Mouse (Mus musculus) spleen, adult 18-20 months (tissue): Measurements from ENCODE around the gene Dexi.
A peak's percentile ranks its signal among the peaks of the same experiment; 100 is the strongest.

Experiments used
- DNase-seq, 2 experiments: peaks; one replicate each; pipeline ENCODE4 v3.0.0; 2022; ENCODE audit warnings: mixed read lengths in 2 of 2

Gene Dexi

DNA sequence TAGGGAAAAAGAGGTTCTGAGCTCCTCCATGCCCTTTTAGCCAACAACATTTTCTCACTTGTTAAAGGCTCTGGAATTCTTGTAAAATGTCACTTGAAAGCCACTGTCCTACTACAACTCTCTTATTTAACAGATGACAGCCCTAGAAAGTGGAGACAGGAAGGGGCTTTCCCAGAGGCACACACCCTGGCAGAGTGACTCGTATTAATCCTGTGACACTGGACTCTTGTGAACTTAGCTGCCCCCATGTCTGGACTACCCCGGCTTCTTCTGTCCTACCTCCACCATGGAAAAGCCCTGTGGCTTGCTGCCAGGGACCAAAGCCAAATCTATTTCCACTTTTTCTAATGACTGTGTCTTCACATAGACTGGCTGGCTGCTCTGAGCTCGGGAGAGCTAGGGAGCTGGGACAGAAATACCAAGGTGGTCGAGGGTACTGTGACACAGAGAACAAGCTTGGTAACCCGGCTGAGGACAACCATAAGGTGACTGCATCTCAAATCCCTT lies 44.7 kb downstream of the Dexi start:
- no peak for DNase-seq

DNA sequence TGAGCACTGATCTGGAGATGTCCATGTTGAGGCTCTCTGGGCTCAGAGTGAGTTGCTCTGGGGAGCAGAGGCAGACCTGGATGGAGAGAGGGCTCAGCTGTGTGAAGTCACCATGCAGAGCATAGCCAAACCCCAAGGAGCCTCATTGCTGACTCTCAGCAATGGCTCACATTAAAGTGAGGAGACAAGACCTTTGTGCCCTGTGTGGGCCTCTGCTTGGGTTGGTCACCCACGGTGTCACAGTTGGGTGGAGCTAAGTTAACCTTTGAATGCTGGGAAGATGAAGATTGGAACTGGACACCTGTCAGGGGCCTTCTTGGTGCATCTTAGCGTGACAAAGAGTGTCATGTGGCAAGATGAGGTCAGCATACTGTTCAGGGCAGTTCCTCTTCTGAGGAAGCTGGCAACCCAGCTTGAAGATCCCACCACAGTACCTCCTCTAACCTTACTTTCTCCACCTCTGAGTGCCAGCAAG lies 47.0 kb downstream of the Dexi start:
- no peak for DNase-seq

DNA sequence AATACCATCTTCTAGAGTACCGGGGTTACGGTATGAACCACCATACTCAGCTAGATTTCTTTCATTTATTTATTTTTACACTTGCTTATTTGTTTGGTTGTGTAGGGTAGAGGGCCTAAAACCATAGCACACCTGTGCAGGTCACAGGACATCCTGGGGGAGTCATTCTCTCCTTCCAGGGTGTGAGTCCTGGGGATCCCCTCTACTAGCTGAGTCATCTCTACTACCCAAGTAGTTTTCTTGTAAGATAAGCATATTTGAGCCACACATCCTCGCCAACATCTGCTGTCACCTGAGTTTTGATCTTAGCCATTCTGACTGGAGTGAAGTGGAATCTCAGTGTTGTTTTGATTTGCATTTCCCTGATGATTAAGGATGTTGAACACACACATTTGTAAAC lies 50.3 kb downstream of the Dexi start:
- no peak for DNase-seq

DNA sequence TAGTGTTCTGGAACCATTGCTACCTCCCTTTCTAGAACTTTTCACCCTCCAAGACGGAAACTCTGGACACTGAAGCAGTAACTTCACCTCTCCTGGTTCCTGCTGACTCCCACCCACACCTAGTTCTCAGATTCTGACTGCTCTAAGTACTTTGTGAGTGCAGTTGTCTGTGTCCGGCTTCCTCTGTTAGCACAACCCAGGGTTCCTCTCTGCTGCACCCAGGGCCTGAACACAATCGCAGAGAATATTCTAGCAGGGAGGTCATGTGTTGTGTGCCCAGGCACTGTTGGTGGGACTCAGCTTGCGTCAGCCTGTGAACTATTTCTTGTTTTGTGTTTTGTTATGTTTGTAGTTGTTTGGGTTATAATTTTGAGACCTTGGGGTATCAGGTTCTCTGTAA lies 51.1 kb downstream of the Dexi start:
- DNase-seq = no peak

DNA sequence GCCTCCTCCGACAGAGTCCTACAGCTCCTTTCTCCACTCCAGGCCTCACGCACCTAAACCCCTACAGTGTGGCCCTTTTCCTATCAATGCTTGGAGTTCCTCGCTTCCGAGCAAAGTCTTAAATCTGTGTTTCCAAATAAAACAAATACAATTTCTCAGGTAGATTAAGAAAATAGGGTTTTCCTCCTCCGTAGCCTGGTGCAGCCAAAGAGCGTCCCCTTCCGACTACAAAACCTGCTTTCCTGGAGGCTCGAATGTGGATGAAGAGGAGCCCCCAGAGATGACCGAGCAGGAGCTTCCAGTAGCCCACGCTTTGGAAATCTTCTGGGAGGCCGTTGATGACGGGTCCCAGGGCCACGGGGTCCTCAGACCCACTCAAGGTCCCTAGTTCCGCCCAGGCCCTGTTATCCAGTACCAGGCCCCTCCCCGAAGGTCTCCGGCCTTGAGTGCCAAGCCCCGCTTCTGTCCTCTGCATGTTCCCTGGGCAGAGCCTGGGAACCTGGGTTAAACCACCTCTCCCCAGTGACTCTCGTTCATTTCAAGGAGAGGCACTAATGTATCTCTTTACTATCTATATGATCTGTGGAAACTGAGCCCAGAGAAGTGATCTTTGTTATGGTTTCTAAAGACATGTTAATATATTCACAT lies 52.2 kb downstream of the Dexi start:
- no peak for DNase-seq

DNA sequence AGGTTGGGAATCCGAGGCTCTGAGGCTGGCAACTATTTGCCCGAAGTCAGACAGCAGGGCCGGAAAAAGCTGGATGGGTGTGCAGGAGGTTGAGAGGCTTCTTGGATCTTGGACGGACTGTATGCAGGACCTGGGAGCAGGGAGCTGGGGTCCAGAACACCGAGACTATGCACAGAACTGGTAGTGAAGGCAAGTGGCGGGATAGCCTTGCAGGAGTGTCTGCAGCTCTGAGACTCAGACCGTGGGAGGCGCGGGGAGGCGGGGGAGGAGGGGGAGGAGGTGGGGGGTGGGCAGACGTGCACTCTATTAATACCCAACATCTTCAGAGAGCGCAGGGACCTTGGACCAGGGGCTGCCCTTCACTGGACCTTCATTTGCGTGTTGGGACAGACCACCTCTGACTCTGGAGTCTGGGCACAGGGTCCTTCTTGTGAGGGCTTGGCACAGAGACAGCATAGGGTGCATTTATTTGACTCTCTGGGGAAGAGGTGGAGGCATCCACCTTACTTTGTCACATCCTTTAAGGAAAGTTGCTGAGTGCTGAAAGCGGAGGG lies 52.9 kb downstream of the Dexi start:
- no peak for DNase-seq

DNA sequence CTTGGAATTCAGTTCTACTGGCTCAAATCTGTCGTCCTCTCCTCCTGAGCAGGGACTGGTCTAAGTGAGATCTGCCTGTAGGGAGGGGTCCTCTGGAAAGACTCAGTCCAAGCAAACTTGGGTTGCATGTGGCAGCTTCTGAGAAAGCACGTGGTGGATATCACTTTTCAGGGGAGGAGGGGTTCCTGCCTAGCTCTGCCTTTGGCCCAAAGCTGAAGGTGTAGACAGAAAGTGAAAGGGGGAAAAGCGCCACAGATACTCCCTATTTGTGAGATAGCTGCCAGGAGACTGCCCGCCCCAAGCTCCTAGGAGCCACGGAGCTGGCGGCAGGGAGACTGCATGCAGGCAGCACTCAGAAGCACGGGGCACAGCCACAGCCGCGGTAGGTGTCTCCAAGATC lies 53.4 kb downstream of the Dexi start:
- no peak for DNase-seq

DNA sequence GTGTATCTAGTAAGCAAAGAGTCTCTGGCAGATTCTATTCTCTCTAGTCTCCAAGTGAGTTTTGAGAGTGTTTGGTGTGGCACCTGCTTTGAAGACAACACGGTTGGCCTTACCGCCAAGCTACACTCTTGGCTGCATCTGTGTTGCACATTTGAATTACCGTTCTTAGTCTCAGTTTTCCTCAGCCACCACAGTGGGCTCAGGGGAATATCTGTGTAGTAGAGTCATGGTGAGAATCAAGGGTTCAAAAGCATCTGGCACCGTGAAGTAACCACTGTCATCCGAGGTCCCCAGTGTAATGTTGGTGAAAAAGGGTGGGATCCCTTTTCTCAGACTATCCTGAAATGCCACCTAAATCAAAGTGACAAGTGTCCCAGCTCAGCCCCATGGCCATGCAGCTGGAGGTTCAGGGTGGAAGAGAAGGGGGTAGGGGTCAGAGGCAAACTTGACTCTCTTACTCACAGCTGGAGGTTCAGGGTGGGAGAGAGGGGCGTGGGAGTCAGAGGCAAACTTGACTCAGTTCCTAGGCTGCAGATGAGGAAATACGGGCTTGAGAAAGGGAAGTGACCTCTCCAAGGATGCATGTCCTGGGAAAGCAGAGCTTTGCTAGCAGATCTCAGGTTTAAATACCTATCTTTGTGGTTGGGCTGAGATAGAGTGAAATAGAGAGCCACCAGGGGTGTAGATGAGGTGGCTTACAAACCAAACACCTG lies 53.9 kb downstream of the Dexi start:
- DNase-seq = no peak

DNA sequence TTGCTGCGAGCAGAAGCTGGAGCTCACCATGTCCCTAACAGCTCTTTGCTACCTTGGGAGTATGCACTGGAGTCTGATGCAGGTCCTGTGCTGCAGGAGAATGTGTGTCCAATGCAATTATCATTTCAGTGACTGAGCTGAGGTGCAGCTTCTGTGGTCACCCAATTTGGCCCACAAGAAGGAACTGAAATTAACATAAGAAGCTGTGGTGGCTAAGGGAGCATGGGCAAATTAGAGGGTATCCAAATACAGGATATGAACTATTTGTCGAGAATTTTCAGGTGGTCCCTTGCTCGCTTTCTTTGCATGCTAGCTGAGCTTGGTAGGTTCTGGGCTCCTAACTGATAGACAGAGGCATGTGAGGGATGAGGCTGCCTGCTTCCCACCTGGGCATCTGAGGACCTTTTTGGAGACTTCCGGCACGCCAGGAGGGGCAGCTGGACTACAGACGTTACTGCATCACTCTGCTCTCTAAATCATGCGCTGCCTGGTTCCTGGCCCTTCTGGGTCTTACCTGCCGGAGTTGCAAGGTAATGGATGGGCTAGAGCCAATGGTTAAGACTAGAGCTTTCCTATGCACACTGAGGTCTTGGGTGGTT lies 54.9 kb downstream of the Dexi start:
- peak in 1 of 2 experiments; percentile 24 for DNase-seq

DNA sequence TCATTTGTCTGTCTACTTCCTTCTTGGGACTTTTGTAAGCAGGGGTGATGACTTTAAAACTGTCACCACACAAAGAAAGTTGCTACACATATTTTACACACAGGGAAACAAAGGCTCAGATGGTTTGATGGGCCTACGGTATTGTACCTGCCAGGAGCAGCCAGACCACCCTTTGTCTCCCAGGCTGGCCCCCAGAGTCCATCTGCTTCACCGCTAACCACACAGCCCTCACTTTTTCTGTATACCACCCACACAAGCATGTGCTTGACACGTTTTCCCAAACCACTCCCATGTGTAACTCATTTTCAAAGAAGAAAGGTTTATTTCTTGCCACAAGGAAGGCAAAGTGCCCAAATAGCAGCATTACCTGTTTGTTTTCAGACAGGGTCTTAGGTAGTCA lies 55.9 kb downstream of the Dexi start:
- no peak for DNase-seq

DNA sequence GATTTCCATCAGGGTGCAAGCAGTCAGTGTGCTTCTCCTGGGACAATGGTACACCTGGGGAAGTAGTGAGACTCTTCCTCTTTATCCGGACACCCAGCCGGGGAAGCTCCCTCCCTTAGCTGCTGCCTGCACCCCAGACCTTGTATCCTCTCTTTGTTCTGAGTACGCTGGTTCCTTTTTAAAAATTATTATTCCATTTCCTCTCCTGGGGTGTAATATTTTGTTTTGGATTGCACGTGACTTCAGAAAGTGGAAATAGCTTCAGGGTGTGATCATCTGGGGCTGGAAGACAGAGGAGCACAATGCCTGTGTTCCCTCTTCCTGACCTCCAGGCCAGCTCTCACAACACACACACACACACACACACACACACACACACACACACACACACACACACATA lies 60.5 kb downstream of the Dexi start:
- DNase-seq = no peak

DNA sequence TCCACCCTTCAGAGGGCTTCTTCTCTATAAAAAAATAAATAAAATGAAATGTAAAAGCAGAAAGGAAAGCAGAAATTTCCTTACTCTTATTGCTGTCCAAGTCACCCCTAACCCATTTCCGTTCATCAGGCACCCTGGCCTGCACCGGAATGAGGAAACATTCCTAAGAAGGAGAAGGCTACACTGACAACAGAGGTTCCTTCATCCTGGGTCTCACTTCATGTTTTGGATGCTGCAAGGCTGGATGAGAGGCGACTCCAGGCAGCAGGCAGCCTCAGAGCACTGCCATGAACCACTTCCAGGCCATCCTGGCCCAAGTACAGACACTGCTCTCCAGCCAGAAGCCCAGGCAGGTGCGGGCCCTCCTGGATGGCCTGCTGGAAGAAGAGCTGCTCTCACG lies 63.0 kb downstream of the Dexi start, which contains the start of gene Ciita:
Gene Ciita (plus strand): TSS at position 203 of the 400 bp plus-strand sequence.
- DNase-seq = no peak

DNA sequence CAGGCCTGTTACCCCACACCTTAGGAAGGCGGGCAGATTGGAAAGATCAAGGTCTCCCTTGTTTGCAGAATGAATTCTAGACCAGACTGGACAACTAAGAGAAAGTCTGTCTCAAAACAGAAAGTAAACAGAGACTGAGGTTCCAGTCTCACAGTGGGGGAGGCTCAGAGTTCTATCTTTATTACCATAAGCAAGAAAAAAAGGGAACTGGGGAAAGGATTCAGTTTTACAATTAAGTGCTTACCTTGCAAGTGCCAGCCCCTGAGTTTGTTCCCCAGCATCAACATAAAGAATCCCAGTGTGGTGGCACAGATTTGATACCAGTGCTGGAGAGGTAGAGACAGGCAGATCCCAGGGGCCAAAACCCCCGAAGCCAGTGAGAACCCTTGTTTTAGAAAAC lies 66.9 kb downstream of the Dexi start:
- DNase-seq = no peak

DNA sequence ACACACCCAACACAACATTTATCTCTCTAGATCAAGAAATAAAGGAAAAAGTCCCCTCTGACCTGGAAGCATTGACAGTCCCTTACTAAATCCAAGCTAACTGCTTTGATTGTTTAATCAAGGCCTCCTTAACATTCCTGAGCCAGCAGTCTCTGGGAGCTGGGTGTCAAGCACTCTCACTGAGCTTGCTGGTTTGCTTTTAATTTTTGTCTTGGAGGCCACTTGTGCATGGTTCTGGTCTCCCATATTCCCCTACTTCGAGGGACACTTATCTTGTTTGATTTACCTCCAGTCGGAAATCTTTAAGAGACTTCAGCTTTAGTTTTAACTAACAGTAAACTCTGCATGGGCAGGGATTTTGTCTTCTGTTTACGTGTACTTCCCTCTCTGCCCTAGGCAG lies 67.9 kb downstream of the Dexi start:
- no peak for DNase-seq

DNA sequence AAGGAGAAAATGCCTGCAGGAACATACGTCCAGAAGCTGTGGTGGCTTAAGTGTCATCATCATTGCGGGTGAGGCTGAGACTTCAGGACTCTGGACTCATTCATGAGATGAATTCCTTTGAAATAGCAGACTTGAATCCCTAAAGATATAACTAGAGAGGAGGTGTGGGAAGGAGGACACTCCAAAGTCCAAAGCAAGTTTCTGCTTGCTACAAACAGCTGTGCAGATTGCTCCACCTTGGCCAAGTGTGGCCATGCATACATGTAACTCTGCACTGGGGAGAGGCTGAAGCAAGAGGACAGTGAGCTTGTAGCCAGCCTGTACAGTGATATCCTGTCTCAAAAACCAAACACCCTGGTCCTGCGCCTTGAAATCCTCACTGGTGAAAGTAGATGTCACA lies 70.9 kb downstream of the Dexi start:
- DNase-seq = no peak

DNA sequence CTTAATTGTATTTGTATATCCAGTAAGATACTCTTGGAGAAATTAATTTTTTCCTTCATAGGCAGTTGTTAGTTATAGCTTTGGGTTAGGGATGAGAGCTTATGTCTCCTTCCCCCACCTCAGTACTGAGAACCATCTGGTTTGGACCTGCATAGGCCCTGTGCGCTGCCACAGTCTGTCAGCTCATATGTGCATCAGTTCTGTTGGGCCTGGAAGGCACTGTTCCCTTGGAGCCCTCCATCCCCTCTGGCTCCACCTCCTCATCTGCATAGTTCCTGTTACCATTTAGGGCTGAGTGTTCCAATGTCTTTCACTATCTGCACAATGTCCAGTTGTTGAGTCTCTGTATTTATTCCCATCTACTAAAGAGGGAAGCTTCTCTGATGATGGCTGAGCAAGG lies 74.7 kb downstream of the Dexi start:
- no peak for DNase-seq

DNA sequence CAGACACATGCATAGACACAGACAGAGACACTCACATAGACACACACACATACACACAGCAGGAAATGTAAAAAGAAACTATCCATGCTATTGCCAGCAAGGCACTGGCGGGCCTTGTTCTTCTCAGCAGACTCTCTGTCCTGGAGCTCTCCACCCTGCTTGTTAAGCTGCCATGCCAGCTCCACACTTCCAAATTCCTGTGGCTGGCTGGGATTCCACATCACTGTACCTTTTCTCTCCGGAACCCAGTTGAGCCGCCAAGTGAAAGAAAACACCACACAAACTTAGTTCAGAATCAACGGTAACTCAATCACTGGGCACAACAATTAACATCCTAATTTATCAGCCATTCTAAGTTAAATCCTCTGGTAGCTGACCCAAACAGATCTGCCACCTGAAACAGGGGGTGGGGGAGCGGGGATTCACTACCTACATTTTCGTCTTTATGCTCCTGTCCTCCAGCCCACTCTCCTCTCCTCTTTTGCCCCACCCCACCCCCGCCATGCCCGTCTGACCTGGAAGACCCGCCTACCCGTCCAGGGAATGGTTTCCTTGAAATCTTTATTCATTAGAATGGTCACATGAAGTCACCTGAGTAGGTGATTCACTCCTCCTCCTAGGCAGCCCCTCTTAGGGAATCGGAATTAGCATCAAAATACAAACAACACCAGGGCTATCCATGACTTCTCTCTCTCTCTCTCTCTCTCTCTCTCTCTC lies 75.3 kb downstream of the Dexi start:
- DNase-seq = no peak

DNA sequence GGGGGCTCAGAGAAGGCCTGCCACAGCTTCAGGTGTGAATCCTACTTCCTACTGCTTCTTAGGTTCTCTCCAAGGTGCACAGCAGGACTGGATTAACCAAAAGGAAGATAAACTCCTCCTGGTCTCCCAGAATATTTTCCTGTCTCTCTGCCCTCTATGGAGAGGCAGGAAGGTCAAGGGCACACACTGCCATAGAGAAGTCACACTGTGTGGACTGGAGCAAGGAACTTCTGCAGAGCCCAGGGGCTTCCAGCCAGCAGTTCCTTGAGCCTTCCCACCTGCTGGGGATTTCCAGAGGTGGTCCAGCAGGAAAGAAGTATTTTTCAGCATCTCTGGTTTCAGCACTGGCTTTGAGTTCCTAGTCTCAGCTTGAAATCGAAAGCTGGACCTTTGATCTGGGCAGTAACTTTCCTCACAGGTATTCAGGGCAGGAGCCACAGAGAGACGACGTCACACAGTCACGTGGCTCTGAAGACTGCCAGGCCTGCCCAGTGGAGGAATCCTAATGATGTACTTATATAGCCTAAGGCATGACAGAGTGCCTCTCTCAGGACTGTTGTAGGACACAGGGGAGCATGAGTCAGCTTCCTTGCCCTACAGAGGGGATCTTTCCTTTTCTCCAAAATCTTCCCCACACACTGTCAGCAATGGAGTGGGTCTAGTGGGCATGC lies 77.7 kb downstream of the Dexi start:
- DNase-seq = no peak

DNA sequence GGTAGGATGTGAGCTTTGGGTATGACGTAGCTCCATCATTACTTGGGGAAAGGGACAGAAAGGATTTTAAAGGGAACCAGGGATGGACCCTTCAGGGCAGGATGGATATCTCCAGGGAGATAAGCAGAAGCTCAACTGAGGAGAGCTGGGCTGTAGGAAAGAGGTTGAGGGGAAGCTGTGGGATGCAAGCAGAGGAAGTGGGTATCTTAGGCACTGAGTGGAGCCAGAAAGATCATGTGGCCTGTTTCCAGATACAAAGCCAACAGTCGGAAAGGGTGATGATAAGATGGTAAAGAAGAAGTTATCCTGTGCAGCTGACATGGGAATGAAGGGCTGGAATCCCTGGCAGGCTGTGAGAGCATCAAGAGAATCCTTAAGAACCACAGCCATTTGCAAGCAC lies 81.7 kb downstream of the Dexi start:
- DNase-seq = no peak

DNA sequence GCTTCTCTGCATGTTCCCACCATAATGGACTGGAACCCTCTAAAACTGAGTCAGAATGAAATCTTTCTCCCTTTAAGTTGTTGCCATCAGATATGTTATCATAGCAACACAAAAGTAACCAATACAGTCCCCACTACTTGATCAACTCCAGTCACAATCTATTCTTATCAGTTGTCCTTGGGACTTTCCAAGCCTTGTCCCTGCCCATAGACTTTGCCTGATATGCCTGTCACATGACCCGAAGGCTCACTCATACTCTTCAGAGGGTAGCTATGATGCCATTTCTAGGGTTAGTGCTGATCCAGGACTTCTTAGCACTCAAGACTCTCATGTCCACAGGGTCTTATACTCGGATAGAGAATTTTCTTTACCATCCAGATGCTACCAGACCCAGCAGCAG lies 82.7 kb downstream of the Dexi start:
- no peak for DNase-seq

DNA sequence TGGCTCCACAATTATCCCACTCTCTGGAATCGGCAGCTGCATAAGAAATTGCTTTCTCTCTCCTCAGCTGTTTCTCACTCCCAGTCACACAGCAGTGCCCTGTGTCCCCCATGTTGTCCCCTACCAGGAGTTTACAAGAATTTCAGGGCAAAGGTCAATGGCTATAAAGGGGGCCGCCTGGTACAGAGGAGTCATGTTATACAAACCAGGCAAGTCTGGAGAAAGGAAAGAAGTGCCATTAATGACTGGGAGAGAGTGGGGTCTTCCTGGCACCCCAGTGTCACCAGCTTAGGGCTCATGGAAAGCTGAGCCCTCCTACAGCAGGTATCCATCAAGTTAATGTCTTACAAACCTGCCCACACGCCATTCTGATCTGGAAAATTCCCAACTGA lies 88.3 kb downstream of the Dexi start:
- DNase-seq = no peak

DNA sequence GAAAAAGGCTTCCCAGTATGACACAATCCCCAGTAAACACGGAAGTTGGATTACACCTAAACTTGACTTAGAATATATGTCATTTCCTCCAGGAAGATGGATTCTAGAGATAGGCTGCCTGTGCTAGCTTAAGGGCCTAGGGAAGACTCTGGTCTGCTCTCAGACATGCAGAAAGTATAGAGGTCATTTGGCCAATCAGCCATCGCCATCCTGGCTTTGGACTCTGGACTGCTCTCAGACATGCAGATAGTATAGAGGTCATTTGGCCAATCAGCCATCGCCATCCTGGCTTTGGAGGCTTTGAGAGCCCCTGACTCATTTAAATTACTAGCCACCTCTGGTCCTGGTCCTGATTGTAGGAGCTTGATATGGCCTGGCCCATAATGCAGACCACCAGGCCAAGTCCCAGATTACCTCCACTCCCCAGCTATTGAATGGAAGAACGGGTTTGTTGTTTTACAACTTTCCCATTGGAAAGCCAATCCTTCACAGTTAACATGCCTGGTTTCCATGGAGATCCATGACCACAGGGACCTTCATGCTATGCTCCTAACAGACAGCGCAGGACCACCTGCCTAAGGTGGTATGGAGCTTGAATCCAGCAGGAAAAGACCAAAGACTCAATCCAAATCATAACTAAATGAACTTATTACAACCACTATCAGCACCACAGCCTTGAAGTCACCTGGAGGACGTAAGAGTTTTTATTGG lies 88.8 kb downstream of the Dexi start:
- DNase-seq = no peak
